Mouse (Mus musculus): ENCODE results near the gene Tmem140. TPM values are rescaled to one million over a fixed set of nuclear protein-coding genes. Genes with fewer than 3 reads are reported as not detected.

Gene Tmem140
- polyA plus RNA-seq, 1 experiment from 2014 or later = 1.1 TPM

DNA sequence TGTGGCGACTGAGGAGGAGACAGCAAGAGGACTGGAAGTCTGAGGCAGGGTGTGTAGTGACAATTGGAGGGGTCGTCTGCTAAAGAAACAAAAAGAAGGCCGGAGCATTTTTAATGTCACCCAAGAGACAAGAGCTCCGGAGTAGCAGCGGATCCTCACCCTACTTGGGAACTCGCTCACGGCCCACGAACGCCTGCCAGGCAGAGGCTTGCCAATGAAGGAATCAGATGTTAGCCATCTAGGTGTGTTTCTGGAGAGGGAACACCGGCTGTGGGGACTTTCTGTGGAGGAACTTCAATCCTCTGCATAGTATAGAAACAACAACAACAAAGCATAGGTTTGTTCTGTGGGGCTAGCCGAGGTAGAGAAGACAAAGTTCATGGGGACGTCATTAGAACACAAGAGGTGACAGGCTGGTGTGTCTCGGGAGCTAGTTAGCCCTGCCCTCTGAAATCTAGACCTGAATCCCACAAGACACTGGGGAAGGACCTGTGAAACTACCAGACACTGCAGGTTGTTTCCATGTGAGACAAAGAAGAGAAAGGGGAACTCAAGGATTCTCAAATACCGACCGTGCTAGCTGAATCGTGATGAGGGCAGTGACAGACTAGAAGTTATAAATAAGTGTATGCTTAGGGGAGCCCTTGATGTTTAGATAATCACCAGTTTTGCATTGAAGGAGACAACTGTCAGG lies 4.5 kb downstream of the Tmem140 start:
- H3K9me3 ChIP-seq (ENCODE audit: control insufficient read depth, low read length) = no peaks in the 10 kb centered on the region
- no peak overlapping the region for H3K9ac ChIP-seq (ENCODE audit: low read depth, low read length)
- no peaks in the 10 kb centered on the region for H3K36me3 ChIP-seq (ENCODE audit: control insufficient read depth, insufficient read depth, low read length)
- H3K4me3 ChIP-seq (ENCODE audit: low read length) = no peak overlapping the region
- 75% methylated on average over 16 of the region's 16 CpGs for WGBS
- no peak for ATAC-seq
- no peaks in the 10 kb centered on the region for H3K27me3 ChIP-seq (replicated peaks; ENCODE audit: control insufficient read depth, insufficient read depth, low read length)
- no peaks in the 10 kb centered on the region for H3K4me1 ChIP-seq (ENCODE audit: control insufficient read depth, insufficient read depth, low read depth, low read length)
- no peak overlapping the region for H3K4me2 ChIP-seq (ENCODE audit: low read length)
- no peak overlapping the region for H3K27ac ChIP-seq (ENCODE audit: low read depth, low read length)

DNA sequence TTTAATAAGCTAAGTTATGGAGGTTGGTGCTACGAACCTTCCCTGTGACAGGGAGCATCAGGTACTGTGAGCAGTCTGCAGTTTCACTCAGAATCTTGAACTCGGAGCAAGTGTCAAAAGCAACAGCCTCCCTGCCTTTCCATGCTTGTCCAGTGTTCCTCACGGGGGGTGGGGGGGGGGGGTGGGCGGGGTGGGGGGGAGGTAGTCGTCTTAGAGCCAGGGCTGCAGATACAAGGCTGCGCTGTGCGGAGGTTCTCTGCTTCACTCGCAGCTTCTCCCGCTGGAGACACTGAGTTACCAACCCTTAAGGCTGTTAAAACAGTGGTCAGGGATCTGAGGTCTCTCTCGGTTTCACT lies 5.0 kb downstream of the Tmem140 start:
- H3K36me3 ChIP-seq (ENCODE audit: control insufficient read depth, insufficient read depth, low read length) = no peaks in the 10 kb centered on the region
- H3K9me3 ChIP-seq (ENCODE audit: control insufficient read depth, low read length) = no peaks in the 10 kb centered on the region
- no peak overlapping the region for H3K9ac ChIP-seq (ENCODE audit: low read depth, low read length)
- no peak overlapping the region for H3K4me3 ChIP-seq (ENCODE audit: low read length)
- no peak for ATAC-seq
- 83% methylated on average over 8 of the region's 10 CpGs for WGBS
- H3K4me2 ChIP-seq (ENCODE audit: low read length) = no peak overlapping the region
- H3K27ac ChIP-seq (ENCODE audit: low read depth, low read length) = no peak overlapping the region
- no peaks in the 10 kb centered on the region for H3K4me1 ChIP-seq (ENCODE audit: control insufficient read depth, insufficient read depth, low read depth, low read length)
- no peaks in the 10 kb centered on the region for H3K27me3 ChIP-seq (replicated peaks; ENCODE audit: control insufficient read depth, insufficient read depth, low read length)

DNA sequence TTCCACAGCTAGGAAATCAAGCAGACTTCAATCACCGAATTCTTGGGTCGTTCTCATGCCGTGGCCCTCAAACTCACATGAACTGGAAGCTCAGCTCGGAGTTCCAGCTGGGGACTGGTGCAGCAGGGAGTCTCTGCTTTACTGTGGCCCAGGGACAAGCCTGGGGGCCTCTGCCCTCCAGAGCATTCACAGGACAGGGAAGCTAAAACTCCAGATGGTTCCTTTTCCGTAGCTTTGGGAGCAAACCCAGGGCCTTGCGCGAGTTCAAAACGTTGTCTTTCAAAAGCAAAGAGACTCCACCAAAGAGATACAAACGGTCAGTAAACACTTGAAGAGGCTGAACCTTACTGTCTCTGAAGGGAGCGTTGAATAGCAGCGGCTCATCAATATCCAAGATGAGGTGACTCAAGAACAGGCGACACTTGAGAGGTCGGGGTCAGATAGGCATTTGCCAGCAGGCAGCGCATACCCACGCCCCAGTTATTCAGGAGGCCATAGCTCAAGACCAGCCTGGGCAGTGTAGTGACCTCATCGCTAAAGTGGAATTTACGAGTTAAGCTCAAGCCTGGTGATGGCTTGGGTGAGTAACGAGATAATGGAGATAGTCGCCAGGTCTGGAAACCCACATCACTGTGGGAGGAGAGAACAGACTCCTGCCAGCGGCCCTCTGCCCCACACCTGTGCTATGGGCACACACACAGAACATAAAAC lies 5.7 kb downstream of the Tmem140 start:
- WGBS = 80% methylated on average over 20 of the region's 20 CpGs
- ATAC-seq = no peak

DNA sequence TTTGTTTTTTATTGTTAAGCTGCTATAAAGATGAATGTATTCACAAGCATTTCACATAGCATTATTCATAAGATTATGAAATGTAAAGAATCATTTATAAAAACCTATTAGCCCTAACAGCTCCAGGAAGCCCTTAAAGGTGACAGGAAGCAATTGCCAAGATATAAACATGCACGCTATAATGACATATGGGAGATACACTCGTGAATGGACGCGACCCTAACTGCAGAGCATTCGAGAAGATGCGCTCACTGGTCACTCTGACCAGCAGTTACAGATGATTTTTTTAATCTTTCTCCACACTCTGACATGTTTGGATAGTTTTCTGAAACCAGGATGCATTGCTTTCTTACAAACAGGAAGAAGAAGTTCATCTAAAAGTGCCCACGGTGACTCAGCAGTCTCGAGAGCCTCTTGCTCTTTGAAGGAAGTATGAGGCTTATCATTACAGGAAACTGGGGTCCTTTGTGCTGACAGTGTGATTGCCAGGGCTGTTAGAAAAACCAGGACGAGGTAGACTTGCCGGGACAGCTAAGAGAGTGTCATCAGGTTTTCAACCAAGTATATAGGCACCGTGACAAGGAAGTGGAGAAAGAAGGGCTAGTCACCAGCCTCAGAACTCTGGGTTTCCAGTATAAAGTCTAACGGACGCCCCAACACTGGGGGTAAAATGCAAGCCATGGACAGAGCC lies 6.4 kb downstream of the Tmem140 start:
- no peak overlapping the region for H3K4me3 ChIP-seq (ENCODE audit: low read length)
- WGBS = 84% methylated on average over 13 of the region's 13 CpGs
- no peaks in the 10 kb centered on the region for H3K9me3 ChIP-seq (ENCODE audit: control insufficient read depth, low read length)
- no peak overlapping the region for H3K27ac ChIP-seq (ENCODE audit: low read depth, low read length)
- no peak overlapping the region for H3K4me2 ChIP-seq (ENCODE audit: low read length)
- H3K9ac ChIP-seq (ENCODE audit: low read depth, low read length) = no peak overlapping the region
- no peak for ATAC-seq
- H3K4me1 ChIP-seq (ENCODE audit: control insufficient read depth, insufficient read depth, low read depth, low read length) = no peaks in the 10 kb centered on the region
- H3K27me3 ChIP-seq (replicated peaks; ENCODE audit: control insufficient read depth, insufficient read depth, low read length) = no peaks in the 10 kb centered on the region
- no peaks in the 10 kb centered on the region for H3K36me3 ChIP-seq (ENCODE audit: control insufficient read depth, insufficient read depth, low read length)

More for the DNA sequence above, 5.7 kb downstream of the Tmem140 start:
- Histone ChIP-seq H3K4me1 (ENCODE audit: control insufficient read depth, insufficient read depth, low read depth, low read length) (no peaks in the 10 kb centered on the region), H3K9me3 (ENCODE audit: control insufficient read depth, low read length) (no peaks in the 10 kb centered on the region), H3K27me3 (replicated peaks; ENCODE audit: control insufficient read depth, insufficient read depth, low read length) (no peaks in the 10 kb centered on the region), H3K27ac (ENCODE audit: low read depth, low read length) (no peak overlapping the region), H3K9ac (ENCODE audit: low read depth, low read length) (no peak overlapping the region), H3K4me3 (ENCODE audit: low read length) (no peak overlapping the region), H3K36me3 (ENCODE audit: control insufficient read depth, insufficient read depth, low read length) (no peaks in the 10 kb centered on the region), H3K4me2 (ENCODE audit: low read length) (no peak overlapping the region)

DNA sequence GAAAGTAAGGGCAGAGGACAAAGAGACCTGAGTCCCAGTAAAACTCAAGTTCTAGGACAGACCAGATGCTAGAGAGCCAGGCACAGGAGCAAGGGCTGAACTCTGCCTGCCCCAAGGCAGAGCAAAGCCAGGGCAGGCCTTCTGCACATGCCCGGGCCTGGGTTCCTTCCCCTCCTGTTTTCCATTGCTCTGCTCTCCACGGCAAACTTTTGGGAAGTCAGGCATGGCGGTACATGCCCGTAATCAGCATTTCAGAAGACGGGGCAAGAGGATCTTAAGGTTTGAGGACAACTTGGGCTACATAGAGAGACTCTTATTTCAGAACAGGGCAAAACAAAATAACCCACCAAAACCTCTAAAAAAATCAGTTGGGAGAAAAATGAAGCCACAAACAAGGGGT lies 7.2 kb downstream of the Tmem140 start:
- WGBS = 89% methylated on average over 5 of the region's 5 CpGs
- Histone ChIP-seq H3K27me3 (replicated peaks; ENCODE audit: control insufficient read depth, insufficient read depth, low read length) (no peaks in the 10 kb centered on the region), H3K27ac (ENCODE audit: low read depth, low read length) (no peak overlapping the region), H3K4me3 (ENCODE audit: low read length) (no peak overlapping the region), H3K4me1 (ENCODE audit: control insufficient read depth, insufficient read depth, low read depth, low read length) (no peaks in the 10 kb centered on the region), H3K9me3 (ENCODE audit: control insufficient read depth, low read length) (no peaks in the 10 kb centered on the region), H3K9ac (ENCODE audit: low read depth, low read length) (no peak overlapping the region), H3K4me2 (ENCODE audit: low read length) (no peak overlapping the region), H3K36me3 (ENCODE audit: control insufficient read depth, insufficient read depth, low read length) (no peaks in the 10 kb centered on the region)
- ATAC-seq = no peak

DNA sequence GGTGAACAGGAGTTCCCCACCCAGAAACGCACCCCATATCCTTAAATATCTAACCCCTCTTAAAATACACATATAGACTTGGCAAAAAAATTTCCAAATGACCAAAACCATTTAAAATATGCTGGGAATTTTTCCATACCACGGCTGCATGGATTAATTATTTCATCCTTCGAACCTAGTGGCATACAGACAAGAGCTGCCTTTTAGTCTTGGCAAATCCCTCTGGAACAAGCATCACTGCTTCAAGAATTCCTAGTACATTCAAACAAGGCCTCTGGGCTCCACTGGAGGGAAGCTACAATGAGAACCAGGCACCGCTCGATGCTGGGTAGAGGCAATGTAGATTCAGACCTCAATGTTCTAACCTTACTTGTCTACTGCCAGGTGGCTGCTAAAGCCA lies 7.8 kb downstream of the Tmem140 start:
- Histone ChIP-seq H3K9me3 (ENCODE audit: control insufficient read depth, low read length) (no peaks in the 10 kb centered on the region), H3K36me3 (ENCODE audit: control insufficient read depth, insufficient read depth, low read length) (no peaks in the 10 kb centered on the region), H3K27ac (ENCODE audit: low read depth, low read length) (no peak overlapping the region), H3K4me2 (ENCODE audit: low read length) (no peak overlapping the region), H3K27me3 (replicated peaks; ENCODE audit: control insufficient read depth, insufficient read depth, low read length) (no peaks in the 10 kb centered on the region), H3K9ac (ENCODE audit: low read depth, low read length) (no peak overlapping the region), H3K4me3 (ENCODE audit: low read length) (no peak overlapping the region), H3K4me1 (ENCODE audit: control insufficient read depth, insufficient read depth, low read depth, low read length) (no peaks in the 10 kb centered on the region)
- WGBS = 68% methylated on average over 5 of the region's 5 CpGs
- no peak for ATAC-seq

DNA sequence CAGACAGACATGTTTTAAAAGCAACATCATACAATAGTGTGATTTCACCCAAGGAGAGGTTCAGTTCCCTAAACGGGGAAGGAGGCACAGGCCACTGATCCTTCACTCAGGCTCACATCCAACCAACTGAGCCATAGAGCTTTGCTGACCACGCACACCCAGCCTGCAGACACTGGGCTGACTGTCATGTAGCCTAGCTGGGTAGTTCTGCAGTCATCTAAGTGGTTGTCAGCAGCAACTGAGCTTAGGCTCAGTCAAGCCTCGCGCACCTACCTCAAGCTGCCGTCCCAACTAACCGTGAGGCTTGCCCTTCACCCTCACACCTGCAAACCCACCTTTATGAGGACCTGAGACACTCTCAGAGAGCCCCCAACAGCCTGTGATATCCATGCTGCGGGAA lies 9.0 kb downstream of the Tmem140 start:
- Histone ChIP-seq H3K9me3 (ENCODE audit: control insufficient read depth, low read length) (no peaks in the 10 kb centered on the region), H3K4me2 (ENCODE audit: low read length) (no peak overlapping the region), H3K9ac (ENCODE audit: low read depth, low read length) (no peak overlapping the region), H3K27ac (ENCODE audit: low read depth, low read length) (no peak overlapping the region), H3K4me3 (ENCODE audit: low read length) (no peak overlapping the region), H3K27me3 (replicated peaks; ENCODE audit: control insufficient read depth, insufficient read depth, low read length) (no peaks in the 10 kb centered on the region), H3K36me3 (ENCODE audit: control insufficient read depth, insufficient read depth, low read length) (no peaks in the 10 kb centered on the region), H3K4me1 (ENCODE audit: control insufficient read depth, insufficient read depth, low read depth, low read length) (peaks cover 4% of the 10 kb centered on the region)
- 90% methylated on average over 7 of the region's 7 CpGs for WGBS
- ATAC-seq = no peak

DNA sequence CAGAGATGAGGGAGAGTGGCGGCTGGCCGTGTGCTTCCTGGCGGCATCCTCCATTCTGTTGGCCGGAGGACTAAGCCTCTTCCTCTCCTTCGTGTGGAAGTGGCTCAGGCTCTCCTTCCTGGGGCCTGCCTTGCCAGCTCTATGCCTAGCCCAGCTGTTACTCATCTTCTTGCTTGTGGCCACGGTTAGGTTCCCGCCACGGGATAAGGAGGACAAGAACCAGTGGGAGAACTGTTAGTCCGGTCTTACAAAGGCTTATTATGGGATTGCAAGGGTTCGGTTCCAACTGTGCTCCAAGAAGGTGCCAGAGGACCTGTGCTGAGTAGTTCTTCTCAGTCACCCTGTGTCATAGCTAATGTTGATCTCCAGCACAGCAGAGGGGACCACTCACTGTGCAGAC lies 9.9 kb downstream of the Tmem140 start:
- no peak for ATAC-seq
- no peaks in the 10 kb centered on the region for H3K27me3 ChIP-seq (replicated peaks; ENCODE audit: control insufficient read depth, insufficient read depth, low read length)
- no peak overlapping the region for H3K4me3 ChIP-seq (ENCODE audit: low read length)
- H3K36me3 ChIP-seq (ENCODE audit: control insufficient read depth, insufficient read depth, low read length) = no peaks in the 10 kb centered on the region
- H3K4me1 ChIP-seq (ENCODE audit: control insufficient read depth, insufficient read depth, low read depth, low read length) = peaks cover 8% of the 10 kb centered on the region
- H3K9ac ChIP-seq (ENCODE audit: low read depth, low read length) = no peak overlapping the region
- H3K9me3 ChIP-seq (ENCODE audit: control insufficient read depth, low read length) = no peaks in the 10 kb centered on the region
- no peak overlapping the region for H3K4me2 ChIP-seq (ENCODE audit: low read length)
- no peak overlapping the region for H3K27ac ChIP-seq (ENCODE audit: low read depth, low read length)
- WGBS = 87% methylated on average over 10 of the region's 10 CpGs

DNA sequence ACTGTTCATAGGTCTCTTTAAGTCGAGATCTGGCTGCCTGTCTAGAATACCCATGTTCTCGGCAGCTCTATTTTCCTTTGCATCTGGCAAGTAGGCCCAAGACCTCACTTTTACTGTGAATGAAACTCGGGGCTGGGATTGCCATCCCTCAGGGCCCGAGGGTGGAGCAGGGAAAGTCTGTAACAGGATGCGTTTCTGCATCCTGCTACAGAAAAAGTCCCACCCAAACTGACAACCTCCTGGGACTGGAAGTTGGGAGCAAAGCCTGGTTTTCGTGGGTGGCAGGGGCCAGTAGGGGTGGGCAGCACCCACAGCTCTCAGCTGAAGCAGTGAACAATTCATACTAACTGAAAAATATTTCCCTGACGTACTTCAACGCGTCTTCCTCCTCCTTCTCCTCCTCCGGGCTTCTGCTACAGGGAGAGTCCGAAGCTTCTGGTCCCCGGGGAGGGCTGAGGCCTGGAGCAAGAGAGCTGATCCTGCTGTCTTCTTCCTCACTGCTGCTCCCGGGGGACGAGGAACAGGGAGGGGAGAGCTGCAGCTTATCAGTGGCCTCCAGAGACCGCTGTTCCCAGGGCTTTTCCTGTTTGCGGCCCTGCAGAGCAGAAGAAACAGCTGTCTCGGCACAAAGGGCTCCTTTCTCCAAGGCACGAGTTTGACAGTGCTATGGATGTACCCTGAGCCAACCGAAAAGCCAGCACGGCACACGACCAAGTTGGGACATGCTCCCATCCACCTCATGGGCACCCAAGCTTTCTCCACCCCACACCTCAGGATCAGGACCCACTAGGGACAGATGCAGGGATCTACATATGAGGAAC lies 11.4 kb downstream of the Tmem140 start:
- Histone ChIP-seq H3K9me3 (ENCODE audit: control insufficient read depth, low read length) (no peaks in the 10 kb centered on the region), H3K4me1 (ENCODE audit: control insufficient read depth, insufficient read depth, low read depth, low read length) (peaks cover 13% of the 10 kb centered on the region), H3K9ac (ENCODE audit: low read depth, low read length) (no peak overlapping the region), H3K27ac (ENCODE audit: low read depth, low read length) (no peak overlapping the region), H3K27me3 (replicated peaks; ENCODE audit: control insufficient read depth, insufficient read depth, low read length) (no peaks in the 10 kb centered on the region), H3K36me3 (ENCODE audit: control insufficient read depth, insufficient read depth, low read length) (no peaks in the 10 kb centered on the region), H3K4me3 (ENCODE audit: low read length) (no peak overlapping the region), H3K4me2 (ENCODE audit: low read length) (no peak overlapping the region)
- 72% methylated on average over 21 of the region's 21 CpGs for WGBS
- ATAC-seq = no peak
